Mouse (Mus musculus) lung, postnatal 0 days (tissue): ENCODE measurements around the gene Gpsm3.

Source experiments
- CTCF ChIP-seq: IDR thresholded peaks from 2 replicates; pipeline ENCODE4 v1.5.1; 2016; ENCODE audit warnings: antibody characterized with exemption, mild to moderate bottlenecking
- EP300 ChIP-seq: IDR thresholded peaks from 2 replicates; pipeline ENCODE4 v1.6.1; 2016; ENCODE audit warnings: antibody characterized with exemption, mild to moderate bottlenecking, control low read depth

DNA sequence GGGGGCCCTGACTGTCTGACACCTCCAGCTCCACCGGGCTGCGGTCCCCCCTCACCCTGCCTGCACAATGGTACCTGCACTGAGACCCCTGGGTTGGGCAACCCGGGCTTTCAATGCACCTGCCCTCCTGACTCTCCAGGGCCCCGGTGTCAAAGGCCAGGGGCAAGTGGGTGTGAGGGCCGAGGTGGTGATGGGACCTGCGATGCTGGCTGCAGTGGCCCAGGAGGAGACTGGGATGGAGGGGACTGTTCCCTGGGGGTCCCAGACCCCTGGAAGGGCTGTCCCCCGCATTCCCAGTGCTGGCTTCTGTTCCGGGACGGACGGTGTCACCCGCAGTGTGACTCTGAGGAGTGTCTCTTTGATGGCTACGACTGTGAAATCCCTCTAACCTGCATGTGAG, 7.1 kb upstream of the Gpsm3 start:
- TF ChIP-seq CTCF (no peak), EP300 (no peak)
